Mouse (Mus musculus): Measurements from ENCODE around the gene Atp6v1fnb.

GRCm38 (mm10) chr6:29431473-29431872, 39.8 kb upstream of the Atp6v1fnb start:
- TF ChIP-seq CTCF (conservative IDR thresholded peaks at IDR 0.05; ENCODE audit: insufficient read depth, insufficient read length, low read depth, low read length) = no peak
- no peak for TF ChIP-seq POLR2A (IDR thresholded peaks at IDR 0.05; ENCODE audit: low read depth, low read length)

All from kidney, adult 2 months (tissue).